In the genomic region with DNA sequence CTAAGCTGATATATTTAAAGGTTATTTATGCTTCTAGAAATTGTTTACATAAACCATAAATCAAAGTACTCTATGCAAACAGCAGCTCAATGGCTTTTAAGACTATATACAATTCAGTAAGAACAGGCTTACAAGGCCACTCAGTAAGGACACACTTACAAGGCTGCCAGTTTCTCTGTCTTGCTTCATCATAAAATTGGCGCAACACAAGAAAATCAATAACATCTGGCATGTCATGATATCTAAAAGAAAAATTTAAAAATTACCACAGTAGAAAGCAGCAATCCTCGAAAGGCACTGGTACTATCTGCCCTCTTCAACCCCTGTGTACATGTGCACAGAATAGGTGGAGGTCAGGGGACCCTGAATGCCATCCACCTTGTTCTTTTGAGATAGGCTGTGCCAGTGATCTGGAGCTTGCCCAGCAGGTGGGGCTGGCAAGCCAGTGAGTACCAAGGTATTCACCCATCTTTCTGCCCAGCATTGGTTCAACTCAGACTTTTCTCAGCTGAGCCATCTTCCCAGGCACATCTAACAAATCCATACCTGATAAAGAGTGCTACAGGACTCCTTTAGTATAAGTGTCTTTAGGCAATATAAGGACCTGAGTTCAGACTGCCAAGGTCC, we compare ENCODE assay signal across 10 mouse cellular contexts. TPM values are rescaled to one million over a fixed set of nuclear protein-coding genes. Genes with fewer than 3 reads are reported as not detected.
A peak's percentile ranks its signal among the peaks of the same experiment; 100 is the strongest.
DNase-seq lines count a peak whose midpoint lies in the region; ATAC-seq and TF ChIP-seq lines count a peak whose summit lies in the region.
"Had no signal": no experiment of that assay in that cellular context is flagged by ENCODE, and none has a peak within 500 bp of the region (broad histone marks: within the 10 kb centered on the region; RNA-seq: fewer than 3 reads in every experiment).

No protein-coding gene starts in this region.

- no peak for ATAC-seq in forebrain, embryonic 15.5 days (replicated peaks)
- ATAC-seq in forebrain, embryonic 13.5 days, result no peak

- H3K27me3 ChIP-seq in heart, embryonic 10.5 days (ENCODE audit: insufficient read depth, poor library complexity, severe bottlenecking), result no peaks in the 10 kb centered on the region
- no peaks in the 10 kb centered on the region for H3K27me3 ChIP-seq in forebrain, embryonic 15.5 days
- no peaks in the 10 kb centered on the region for H3K27me3 ChIP-seq in forebrain, embryonic 13.5 days
- H3K27me3 ChIP-seq: neural tube, embryonic 12.5 days had no signal

- H3K4me3 ChIP-seq in heart, embryonic 10.5 days, result no peak overlapping the region
- H3K4me3 ChIP-seq in bone marrow, adult 2 months (replicated peaks; ENCODE audit: control insufficient read depth, low read depth, low read length), result no peak overlapping the region
- no peak overlapping the region for H3K4me3 ChIP-seq in forebrain, embryonic 15.5 days
- H3K4me3 ChIP-seq in forebrain, embryonic 13.5 days, result no peak overlapping the region
- H3K4me3 ChIP-seq: limb, embryonic 10.5 days; neural tube, embryonic 12.5 days had no signal

- no peak overlapping the region for H3K9ac ChIP-seq in forebrain, embryonic 15.5 days (replicated peaks)
- no peak overlapping the region for H3K9ac ChIP-seq in forebrain, embryonic 13.5 days
- H3K9ac ChIP-seq: neural tube, embryonic 12.5 days had no signal

- no peak overlapping the region for H3K27ac ChIP-seq in heart, embryonic 10.5 days
- H3K27ac ChIP-seq in bone marrow, adult 2 months (ENCODE audit: control insufficient read depth, insufficient read depth, low read depth, low read length, poor library complexity), result no peak overlapping the region
- H3K27ac ChIP-seq in forebrain, embryonic 15.5 days (replicated peaks), result no peak overlapping the region
- H3K27ac ChIP-seq in forebrain, embryonic 13.5 days, result no peak overlapping the region
- H3K27ac ChIP-seq: limb, embryonic 10.5 days; neural tube, embryonic 12.5 days had no signal

- no peaks in the 10 kb centered on the region for H3K4me1 ChIP-seq in heart, embryonic 10.5 days
- no peaks in the 10 kb centered on the region for H3K4me1 ChIP-seq in bone marrow, adult 2 months (ENCODE audit: control insufficient read depth, insufficient read depth, low read length)
- H3K4me1 ChIP-seq in forebrain, embryonic 15.5 days, result no peaks in the 10 kb centered on the region
- H3K4me1 ChIP-seq in forebrain, embryonic 13.5 days, result no peaks in the 10 kb centered on the region
- H3K4me1 ChIP-seq: neural tube, embryonic 12.5 days had no signal

- no peak overlapping the region for H3K4me2 ChIP-seq in forebrain, embryonic 15.5 days (replicated peaks)
- no peak overlapping the region for H3K4me2 ChIP-seq in forebrain, embryonic 13.5 days
- H3K4me2 ChIP-seq: neural tube, embryonic 12.5 days had no signal

- no peaks in the 10 kb centered on the region for H3K9me3 ChIP-seq in heart, embryonic 10.5 days
- H3K9me3 ChIP-seq in forebrain, embryonic 15.5 days, result no peaks in the 10 kb centered on the region
- no peaks in the 10 kb centered on the region for H3K9me3 ChIP-seq in forebrain, embryonic 13.5 days (replicated peaks)
- H3K9me3 ChIP-seq: limb, embryonic 10.5 days; neural tube, embryonic 12.5 days had no signal

- WGBS in heart, embryonic 10.5 days, result 91% methylated on average over 2 of the region's 2 CpGs
- WGBS in bone marrow, adult 2 months, result 79% methylated on average over 2 of the region's 2 CpGs
- WGBS in forebrain, embryonic 15.5 days, result 92% methylated on average over 2 of the region's 2 CpGs
- 93% methylated on average over 2 of the region's 2 CpGs for WGBS in forebrain, embryonic 13.5 days

- no peak for TF ChIP-seq POLR2A in bone marrow, adult 2 months (IDR thresholded peaks at IDR 0.05; ENCODE audit: borderline replicate concordance, control insufficient read depth, low read depth, low read length)

- peak; percentile 52; the same call in 1 of the 2 replicates for TF ChIP-seq CTCF in bone marrow, adult 2 months (IDR thresholded peaks at IDR 0.05; ENCODE audit: control insufficient read depth, insufficient read depth, low read length)

- peaks cover 96% of the 10 kb centered on the region for H3K36me3 ChIP-seq in heart, embryonic 10.5 days
- peaks cover 95% of the 10 kb centered on the region for H3K36me3 ChIP-seq in forebrain, embryonic 15.5 days
- peaks cover 98% of the 10 kb centered on the region for H3K36me3 ChIP-seq in forebrain, embryonic 13.5 days (ENCODE audit: poor library complexity, severe bottlenecking)

- peak; percentile 61 for DNase-seq in heart, embryonic 10.5 days (ENCODE audit: low spot score)
- DNase-seq in heart, adult 9 months (ENCODE audit: low spot score in 2 of 2), result no peak
- peak; percentile 43 to 45 for DNase-seq in B cell, adult 2 months
- DNase-seq in lung, postnatal 36 days, result peak; percentile 33
- DNase-seq in urinary bladder, postnatal 14 days (ENCODE audit: low spot score), result no peak

RNA-seq across cellular contexts. Expression of a gene that starts 39.8 kb away (rescaled TPM):
- polyA plus RNA-seq in heart, embryonic 10.5 days (2016; fragmentation: Nextera tagmentation; extraction: Ambion mirVana), result 91.6 and 122 TPM in 2 replicates
- polyA plus RNA-seq in bone marrow, adult 2 months (2011; ENCODE audit: insufficient read depth, insufficient read length, low replicate concordance, missing spikeins), result 17.4 and 26.4 TPM in 2 replicates
- 71.5 and 72.4 TPM in 2 replicates for polyA plus RNA-seq in forebrain, embryonic 15.5 days (2015; fragmentation: Nextera tagmentation; extraction: Ambion mirVana)
- 63.0 and 63.5 TPM in 2 replicates for polyA plus RNA-seq in forebrain, embryonic 13.5 days (2015; fragmentation: Nextera tagmentation; extraction: Ambion mirVana)

RNA-seq across cellular contexts. Expression of a gene that starts 51.7 kb away (rescaled TPM):
- polyA plus RNA-seq in heart, embryonic 10.5 days (2016; fragmentation: Nextera tagmentation; extraction: Ambion mirVana), result 89.2 and 93.6 TPM in 2 replicates
- 27.9 and 47.0 TPM in 2 replicates for polyA plus RNA-seq in bone marrow, adult 2 months (2011; ENCODE audit: insufficient read depth, insufficient read length, low replicate concordance, missing spikeins)
- polyA plus RNA-seq in forebrain, embryonic 15.5 days (2015; fragmentation: Nextera tagmentation; extraction: Ambion mirVana), result 211 and 228 TPM in 2 replicates
- polyA plus RNA-seq in forebrain, embryonic 13.5 days (2015; fragmentation: Nextera tagmentation; extraction: Ambion mirVana), result 206 and 236 TPM in 2 replicates

Comparison
In these comparisons a context has a peak if more than half of its experiments do, and no peak if none do; other contexts are left out.
1. DNase-seq: peak in heart, embryonic 10.5 days (single experiment), B cell, adult 2 months (2 of 2) and lung, postnatal 36 days (single experiment); none in heart, adult 9 months (0 of 2) and urinary bladder, postnatal 14 days (single experiment).